Mouse (Mus musculus) liver, embryonic 18 days (tissue): ENCODE measurements around the gene Acaa1b. TPM values are rescaled to one million over a fixed set of nuclear protein-coding genes. Genes with fewer than 3 reads are reported as not detected.

Source experiments
- polyA plus RNA-seq: library from polyadenylated mRNA; depleted of rRNA; stranded (reverse); fragments of >200 nt; gene quantifications from 2 replicates; pipeline ENCODE4 v1.2.3, GENCODE M21; 2012; rRNA removed

Gene Acaa1b
- 105 and 216 TPM in 2 replicates for polyA plus RNA-seq

DNA sequence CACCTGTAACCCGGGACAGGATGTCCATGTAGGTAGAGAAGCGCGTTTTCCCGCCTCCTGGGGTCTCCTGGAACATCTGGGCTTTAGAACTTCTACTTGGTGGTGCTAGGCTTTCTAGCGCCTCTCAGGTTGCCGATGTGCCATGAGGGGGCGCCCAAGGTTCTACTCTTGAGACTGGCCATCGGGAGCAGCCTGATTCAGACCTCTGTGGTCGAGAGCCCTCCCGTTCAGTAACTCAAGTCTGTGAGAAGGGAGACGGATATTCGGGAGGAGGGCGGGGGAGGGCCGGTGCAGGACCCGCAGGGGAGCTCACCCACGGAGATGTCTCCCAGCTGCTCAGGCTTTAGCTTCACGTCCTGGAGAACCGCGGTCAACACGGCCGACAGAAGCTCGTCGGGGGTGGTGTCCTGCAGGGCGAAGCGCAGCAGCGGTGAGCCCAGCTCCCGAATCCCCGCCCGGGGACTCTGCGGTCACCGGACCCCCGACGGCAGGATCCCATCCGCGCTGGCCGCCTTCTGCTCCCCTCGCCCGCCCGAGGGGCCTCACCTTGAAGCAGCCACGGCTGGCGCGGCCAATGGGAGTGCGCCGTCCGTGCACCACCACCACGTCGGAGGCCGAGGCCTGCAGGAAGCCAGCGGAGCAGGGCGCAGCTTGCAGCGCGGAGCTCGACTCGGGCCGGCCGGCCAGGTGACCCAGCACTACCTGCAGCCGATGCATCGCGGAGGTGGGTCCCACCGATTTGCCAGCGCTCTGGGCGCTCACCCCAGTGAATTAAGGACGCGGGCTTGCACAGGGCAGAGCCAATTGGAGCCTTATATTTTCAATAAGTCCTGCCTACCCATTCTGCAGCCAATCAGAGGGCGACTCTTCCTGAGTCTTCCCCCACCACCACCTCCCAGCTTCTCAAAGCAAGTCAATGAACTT, at the start of gene Acaa1b:
Acaa1b (minus strand) TSS at position 816 of the 924 bp plus-strand sequence.

DNA sequence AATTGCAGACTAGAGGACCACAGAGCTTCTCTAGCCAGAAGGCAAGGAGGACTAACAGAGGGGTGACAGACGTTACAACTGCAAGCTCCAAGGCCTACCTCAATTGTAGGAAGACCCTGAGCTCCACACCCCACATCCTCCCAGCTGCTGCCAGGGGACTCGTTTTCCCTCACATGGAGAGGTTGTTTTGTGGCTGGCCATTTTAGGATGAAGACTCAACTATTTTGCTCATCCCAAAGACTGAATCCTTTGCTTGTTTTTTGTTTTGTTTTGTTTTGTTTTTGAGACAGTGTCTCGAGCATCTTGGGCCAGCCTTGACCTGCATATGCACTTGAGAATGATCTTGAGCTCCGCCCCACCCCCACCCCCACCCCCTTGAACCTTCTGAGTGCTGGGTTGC, 2.0 kb upstream of the Acaa1b start, which contains the start of gene Gm47289:
Gm47289 (plus strand) TSS at position 301 of the 400 bp plus-strand sequence.

DNA sequence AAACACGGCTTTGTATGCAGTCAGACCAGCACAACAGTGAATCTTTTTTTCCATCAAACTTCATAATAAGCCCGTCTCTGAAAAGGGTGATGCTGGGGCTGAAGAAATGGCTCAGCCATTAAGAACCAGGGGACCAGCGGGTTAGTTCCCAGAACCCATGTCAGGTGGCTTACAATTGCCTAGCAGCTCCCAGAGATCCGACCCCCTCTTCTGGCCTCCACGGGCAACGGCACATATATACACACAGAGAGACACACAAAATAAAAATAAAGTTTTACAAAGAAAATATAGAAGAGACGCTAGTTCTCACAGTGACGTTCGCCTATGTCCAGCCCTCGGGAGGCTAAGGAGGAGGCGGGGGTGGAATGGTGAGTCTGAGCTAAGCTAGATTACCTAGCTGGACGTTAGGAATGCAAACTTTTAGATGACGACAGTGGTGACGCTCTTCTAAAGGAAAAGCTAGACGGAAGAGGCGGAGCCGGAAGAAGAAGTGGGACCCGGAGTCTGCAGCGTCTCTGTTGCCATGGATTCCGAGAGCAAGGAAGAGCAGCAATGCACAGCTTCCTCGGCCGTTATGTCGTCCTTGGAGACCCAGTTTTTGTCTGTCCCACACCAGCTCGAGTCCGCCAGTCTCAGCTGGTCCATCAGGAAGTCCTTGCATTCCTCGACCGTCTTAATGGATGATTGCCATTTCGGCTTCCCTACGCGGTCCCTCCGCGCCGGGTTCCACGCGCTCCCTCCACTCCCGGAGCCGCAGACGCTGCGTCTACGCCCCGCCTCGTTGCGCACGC, 54.7 kb downstream of the Acaa1b start, which contains the start of gene Dlec1:
Dlec1 (plus strand) TSS at position 487 of the 791 bp plus-strand sequence.

Other genes with a start within 250 kb of the Acaa1b start
- gene Ctdspl, start 230.6 kb downstream of the Acaa1b start, polyA plus RNA-seq = 4.5 and 5.6 TPM in 2 replicates
- 17.7 and 19.6 TPM in 2 replicates for gene Vill, start 104.3 kb downstream of the Acaa1b start, polyA plus RNA-seq
- gene Plcd1, start 63.6 kb downstream of the Acaa1b start, polyA plus RNA-seq = 1.1 and 1.4 TPM in 2 replicates
- gene Dlec1, start 54.6 kb downstream of the Acaa1b start, polyA plus RNA-seq = 0.09 and 0.12 TPM in 2 replicates
- 0.01 TPM in 1 of 2 replicates, not detected in the other for gene Gm47289, start 2.1 kb upstream of the Acaa1b start, polyA plus RNA-seq
- gene Slc22a13, start 52.0 kb upstream of the Acaa1b start, polyA plus RNA-seq = 0.01 and 0.02 TPM in 2 replicates
- gene Oxsr1, start 165.3 kb upstream of the Acaa1b start, polyA plus RNA-seq = 10.5 and 13.1 TPM in 2 replicates
- 63.3 and 66.0 TPM in 2 replicates for gene Acaa1a, start 182.6 kb upstream of the Acaa1b start, polyA plus RNA-seq
- gene Myd88, start 184.3 kb upstream of the Acaa1b start, polyA plus RNA-seq = 8.9 and 9.4 TPM in 2 replicates
- 8.2 and 8.6 TPM in 2 replicates for gene Xylb, start 200.3 kb upstream of the Acaa1b start, polyA plus RNA-seq
- 0.02 TPM in 2 replicates for gene Slc22a14, start 208.5 kb upstream of the Acaa1b start, polyA plus RNA-seq
- gene Acvr2b, start 245.0 kb upstream of the Acaa1b start, polyA plus RNA-seq = 0.91 and 1.5 TPM in 2 replicates